Mouse (Mus musculus): ENCODE data around the gene Krt27. TPM values are rescaled to one million over a fixed set of nuclear protein-coding genes. Genes with fewer than 3 reads are reported as not detected.
A peak's percentile ranks its signal among the peaks of the same experiment; 100 is the strongest.

Krt27 gene
- not detected for total RNA-seq (2021)
- long read RNA-seq, experiment 1, result 0 reads
- long read RNA-seq, experiment 2, result 0 reads

GRCm38 (mm10) chr11:99351004-99351403 is at the start of gene Krt27:
Gene Krt27 (minus strand): TSS chr11:99351104.
- no peak for DNase-seq

- DNase-seq, result no peak
Observed at GRCm38 (mm10) chr11:99399956-99400549, 49.1 kb upstream of the Krt27 start.

- DNase-seq, result no peak
Observed at GRCm38 (mm10) chr11:99398832-99399231, 47.9 kb upstream of the Krt27 start.

GRCm38 (mm10) chr11:99398084-99398483 is 47.2 kb upstream of the Krt27 start:
- DNase-seq, result no peak

GRCm38 (mm10) chr11:99396661-99397060 is 45.8 kb upstream of the Krt27 start:
- DNase-seq, result no peak

- DNase-seq, result no peak
Observed at GRCm38 (mm10) chr11:99396034-99396433, 45.1 kb upstream of the Krt27 start.

GRCm38 (mm10) chr11:99392492-99392891 is 41.6 kb upstream of the Krt27 start:
- DNase-seq, result no peak

- no peak for DNase-seq
Observed at GRCm38 (mm10) chr11:99391375-99391774, 40.5 kb upstream of the Krt27 start.

GRCm38 (mm10) chr11:99390866-99391265 is 40.0 kb upstream of the Krt27 start:
- no peak for DNase-seq

- no peak for DNase-seq
Observed at GRCm38 (mm10) chr11:99389264-99389663, 38.4 kb upstream of the Krt27 start, which contains the start of gene Krt10. Gene Krt10 (minus strand): TSS chr11:99389364.

GRCm38 (mm10) chr11:99388661-99389060 is 37.8 kb upstream of the Krt27 start:
- no peak for DNase-seq

GRCm38 (mm10) chr11:99385813-99386721 is 35.2 kb upstream of the Krt27 start:
- DNase-seq, result peak; percentile 94

GRCm38 (mm10) chr11:99379568-99379967 is 28.7 kb upstream of the Krt27 start:
- DNase-seq, result peak; percentile 86

- DNase-seq, result no peak
Observed at GRCm38 (mm10) chr11:99374803-99375202, 23.9 kb upstream of the Krt27 start, which contains the start of gene Krt28. Gene Krt28 (minus strand): TSS chr11:99374903.

GRCm38 (mm10) chr11:99369853-99370451 is 19.0 kb upstream of the Krt27 start:
- DNase-seq, result no peak

GRCm38 (mm10) chr11:99369229-99369628 is 18.3 kb upstream of the Krt27 start:
- DNase-seq, result peak; percentile 23

- peak; percentile 45 for DNase-seq
Observed at GRCm38 (mm10) chr11:99366791-99367190, 15.9 kb upstream of the Krt27 start.

- DNase-seq, result peak; percentile 44
Observed at GRCm38 (mm10) chr11:99364412-99364811, 13.5 kb upstream of the Krt27 start.

- no peak for DNase-seq
Observed at GRCm38 (mm10) chr11:99361423-99361822, 10.5 kb upstream of the Krt27 start.

GRCm38 (mm10) chr11:99339299-99339847 is 11.5 kb downstream of the Krt27 start:
- no peak for DNase-seq

GRCm38 (mm10) chr11:99337866-99338265 is 13.0 kb downstream of the Krt27 start, which contains the start of gene Krt26:
Gene Krt26 (minus strand): TSS chr11:99337966.
- DNase-seq, result no peak

GRCm38 (mm10) chr11:99333426-99333825 is 17.5 kb downstream of the Krt27 start:
- no peak for DNase-seq
